Mouse (Mus musculus) CH12.LX (cell line): ENCODE data around the gene Nav1. TPM values are rescaled to one million over a fixed set of nuclear protein-coding genes. Genes with fewer than 3 reads are reported as not detected.
A peak's percentile ranks its signal among the peaks of the same experiment; 100 is the strongest.

Experiments used
- DNase-seq: peaks from one replicate; pipeline ENCODE4 v3.0.0-alpha.2; 2013; ENCODE audit errors: extremely low read depth
- H3K27ac ChIP-seq: 2 replicates; pipeline ENCODE4 v1.5.1; 2012; ENCODE audit warnings: low read depth, mild to moderate bottlenecking, control low read depth, moderate library complexity; ENCODE audit not compliant: insufficient read depth
- H3K27me3 ChIP-seq: replicated peaks from 2 replicates; pipeline ENCODE3; 2012; ENCODE audit warnings: inconsistent platforms
- H3K36me3 ChIP-seq, 2 experiments: replicated peaks in 1 of 2; 2 replicates each; pipeline versions ENCODE3 to v1.6.1; 2012; ENCODE audit warnings: inconsistent platforms in 1 of 2, low read length in 1 of 2, mild to moderate bottlenecking in 1 of 2, mixed read lengths in 1 of 2, moderate library complexity in 1 of 2; ENCODE audit not compliant: control insufficient read depth in 1 of 2, insufficient read depth in 1 of 2
- H3K4me1 ChIP-seq, 2 experiments: 2 replicates each; pipeline ENCODE4 v1.6.1; 2012; ENCODE audit warnings: inconsistent platforms in 1 of 2, moderate library complexity in 1 of 2; ENCODE audit not compliant: insufficient read depth in 2 of 2, control insufficient read depth in 1 of 2
- H3K4me2 ChIP-seq: 2 replicates; pipeline ENCODE4 v1.6.1; 2012; ENCODE audit warnings: low read depth, mild to moderate bottlenecking, control low read depth; ENCODE audit not compliant: poor library complexity, insufficient read depth, severe bottlenecking
- H3K4me3 ChIP-seq, 3 experiments: fragments of 150-350 bp in 1 of 3; sonication (generic) in 1 of 3; replicated peaks in 1 of 3; 2 replicates each; pipeline versions ENCODE3 to v1.5.1; 2011 to 2012; ENCODE audit warnings: low read depth in 2 of 3, low read length in 2 of 3, mild to moderate bottlenecking in 2 of 3, moderate library complexity in 2 of 3, control low read depth in 1 of 3, improper control_type of control experiment in 1 of 3, inconsistent platforms in 1 of 3, mixed read lengths in 1 of 3; ENCODE audit not compliant: poor library complexity in 1 of 3
- H3K79me2 ChIP-seq: replicated peaks from 2 replicates; pipeline ENCODE4 v1.6.1; 2012; ENCODE audit warnings: mild to moderate bottlenecking, moderate library complexity; ENCODE audit not compliant: control insufficient read depth, poor library complexity, insufficient read depth, severe bottlenecking; ENCODE audit errors: extremely low read depth
- H3K9ac ChIP-seq: 2 replicates; pipeline ENCODE4 v1.6.1; 2012; ENCODE audit warnings: low read depth, mild to moderate bottlenecking, control low read depth, moderate library complexity; ENCODE audit not compliant: insufficient read depth
- H3K9me3 ChIP-seq: replicated peaks from 2 replicates; pipeline ENCODE3; 2012; ENCODE audit warnings: low read length, inconsistent platforms, mixed read lengths
- CHD2 ChIP-seq: IDR thresholded peaks from 2 replicates; pipeline ENCODE4 v1.6.1; 2011; ENCODE audit warnings: low read length, improper control_type of control experiment
- ETS1 ChIP-seq: conservative IDR thresholded peaks from 2 replicates; pipeline ENCODE4 v1.6.1; 2012; ENCODE audit warnings: low read depth, mild to moderate bottlenecking, inconsistent platforms, low read length, improper control_type of control experiment, moderate library complexity
- JUN ChIP-seq: IDR thresholded peaks from 2 replicates; pipeline ENCODE4 v1.6.1; 2011; ENCODE audit warnings: low read depth, mild to moderate bottlenecking, low read length, improper control_type of control experiment, moderate library complexity; ENCODE audit not compliant: insufficient read depth
- MAFK ChIP-seq: IDR thresholded peaks from 2 replicates; pipeline ENCODE4 v1.6.1; 2011; ENCODE audit warnings: low read length, improper control_type of control experiment; ENCODE audit not compliant: insufficient replicate concordance
- POLR2A ChIP-seq: IDR thresholded peaks from 2 replicates; pipeline ENCODE4 v1.6.1; 2011; ENCODE audit warnings: low read depth, mild to moderate bottlenecking, improper control_type of control experiment, low read length
- POLR2AphosphoS2 ChIP-seq: IDR thresholded peaks from 2 replicates; pipeline ENCODE4 v1.6.1; 2011; ENCODE audit warnings: low read depth, low read length, improper control_type of control experiment
- RAD21 ChIP-seq: IDR thresholded peaks from 2 replicates; pipeline ENCODE4 v1.6.1; 2011; ENCODE audit warnings: low read depth, mild to moderate bottlenecking, low read length, improper control_type of control experiment, moderate library complexity
- SIN3A ChIP-seq: IDR thresholded peaks from 2 replicates; pipeline ENCODE4 v1.6.1; 2012; ENCODE audit warnings: low read length, improper control_type of control experiment, inconsistent platforms
- SMC3 ChIP-seq: IDR thresholded peaks from 2 replicates; pipeline ENCODE4 v1.6.1; 2011; ENCODE audit warnings: low read depth, low read length, improper control_type of control experiment
- TBP ChIP-seq: conservative IDR thresholded peaks from 2 replicates; pipeline ENCODE4 v1.6.1; 2011; ENCODE audit warnings: low read depth, low read length, improper control_type of control experiment
- UBTF ChIP-seq: IDR thresholded peaks from 2 replicates; pipeline ENCODE4 v1.6.1; 2012; ENCODE audit warnings: low read depth, mild to moderate bottlenecking, inconsistent platforms, low read length, improper control_type of control experiment, moderate library complexity
- USF1 ChIP-seq: IDR thresholded peaks from 2 replicates; pipeline ENCODE4 v1.6.1; 2014; ENCODE audit warnings: low read depth, mild to moderate bottlenecking, inconsistent platforms, low read length, improper control_type of control experiment
- ZC3H11A ChIP-seq: IDR thresholded peaks from 2 replicates; pipeline ENCODE4 v1.6.1; 2012; ENCODE audit warnings: low read depth, mild to moderate bottlenecking, inconsistent platforms, low read length, improper control_type of control experiment
- ZKSCAN1 ChIP-seq: IDR thresholded peaks from 2 replicates; pipeline ENCODE4 v1.6.1; 2012; ENCODE audit warnings: low read depth, inconsistent platforms, low read length, improper control_type of control experiment, borderline replicate concordance
- ZNF384 ChIP-seq: IDR thresholded peaks from 2 replicates; pipeline ENCODE4 v1.6.1; 2012; ENCODE audit warnings: low read depth, low read length, improper control_type of control experiment, inconsistent platforms
- dilution Hi-C: fragments of 300-500 bp; cut with MboI; formaldehyde crosslinking; loops from 2 replicates; pipeline ENCODE4 v1.14.3; 2020; ENCODE audit warnings: low sequenced_read_pairs; ENCODE audit not compliant: extremely low pct_unique_long_range_greater_than_20kb, extremely low pct_ligation_motif_present
- in situ Hi-C: fragments of 300-500 bp; cut with MboI; formaldehyde crosslinking; loops from 3 replicates; pipeline ENCODE4 v1.14.3; 2019; ENCODE audit warnings: low sequenced_read_pairs, low pct_ligation_motif_present, low pct_unique_long_range_greater_than_20kb, mixed read lengths
- polyA plus RNA-seq: library from polyadenylated mRNA; unstranded; fragments of >175 nt; gene quantifications from 2 replicates; pipeline ENCODE4 v1.2.1, GENCODE M21; 2012; ENCODE audit warnings: low read depth; ENCODE audit not compliant: insufficient read length
- total RNA-seq, 2 experiments: library from RNA; depleted of rRNA; stranded (reverse); fragments of 300-350 nt in 1 of 2; fragments of >200 nt in 1 of 2; gene quantifications; 2 replicates each; pipeline ENCODE4 v1.2.3; 2012 to 2014

The Nav1 gene
- total and polyA plus RNA-seq, 3 experiments, result 0.21 to 0.56 TPM; not detected in 1

DNA sequence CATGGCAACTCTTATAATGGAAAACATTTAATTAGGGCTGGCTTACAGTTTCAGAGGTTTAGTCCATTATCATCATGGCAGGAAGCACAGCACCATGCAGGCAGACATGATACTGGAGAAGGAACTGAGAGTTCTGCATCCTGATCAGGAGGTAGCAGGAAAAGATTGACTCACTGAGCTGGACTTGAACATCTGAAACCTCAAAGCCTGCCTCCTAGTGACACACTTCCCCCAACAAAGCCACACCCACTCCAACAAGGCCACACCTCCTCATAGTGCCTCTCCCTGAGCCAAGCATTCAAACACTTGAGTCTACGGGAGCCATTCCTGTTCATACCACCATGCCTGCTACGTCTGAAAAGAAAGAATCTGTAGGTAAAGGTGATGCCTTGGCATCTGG, 26.8 kb upstream of the Nav1 start:
- in situ Hi-C loops, result no loop called here
- Histone ChIP-seq H3K9ac (no peak overlapping the region), H3K9me3 (peaks cover 4% of the 10 kb centered on the region), H3K27ac (no peak overlapping the region), H3K4me2 (no peak overlapping the region), H3K27me3 (peaks cover 34% of the 10 kb centered on the region), H3K4me3 (no peak overlapping the region), H3K4me1 (peaks cover 13 to 22% of the 10 kb centered on the region in 2 experiments), H3K36me3 (no peaks in the 10 kb centered on the region), H3K79me2 (no peaks in the 10 kb centered on the region)
- dilution Hi-C loops, result no loop called here
- TF ChIP-seq SMC3, result no peak
- TF ChIP-seq POLR2A, result no peak
- no peak for TF ChIP-seq ZC3H11A
- no peak for TF ChIP-seq CHD2
- no peak for TF ChIP-seq JUN
- no peak for TF ChIP-seq ZKSCAN1
- no peak for TF ChIP-seq SIN3A
- TF ChIP-seq UBTF, result no peak
- no peak for TF ChIP-seq TBP
- DNase-seq, result peak; percentile 6

- Histone ChIP-seq H3K27ac (no peak overlapping the region), H3K79me2 (no peaks in the 10 kb centered on the region), H3K9me3 (peaks cover 4% of the 10 kb centered on the region), H3K4me3 (no peak overlapping the region), H3K27me3 (peaks cover 31% of the 10 kb centered on the region), H3K4me1 (peaks cover 13 to 22% of the 10 kb centered on the region in 2 experiments), H3K36me3 (no peaks in the 10 kb centered on the region), H3K9ac (no peak overlapping the region), H3K4me2 (no peak overlapping the region)
- dilution Hi-C loops, result no loop called here
- in situ Hi-C loops, result no loop called here
- TF ChIP-seq USF1 (no peak), POLR2AphosphoS2 (no peak), RAD21 (no peak), ZNF384 (no peak), ETS1 (no peak), POLR2A (no peak)
- no peak for DNase-seq
Measured at GRCm38 (mm10) chr1:135633478-135633877, 26.4 kb upstream of the Nav1 start.

DNA sequence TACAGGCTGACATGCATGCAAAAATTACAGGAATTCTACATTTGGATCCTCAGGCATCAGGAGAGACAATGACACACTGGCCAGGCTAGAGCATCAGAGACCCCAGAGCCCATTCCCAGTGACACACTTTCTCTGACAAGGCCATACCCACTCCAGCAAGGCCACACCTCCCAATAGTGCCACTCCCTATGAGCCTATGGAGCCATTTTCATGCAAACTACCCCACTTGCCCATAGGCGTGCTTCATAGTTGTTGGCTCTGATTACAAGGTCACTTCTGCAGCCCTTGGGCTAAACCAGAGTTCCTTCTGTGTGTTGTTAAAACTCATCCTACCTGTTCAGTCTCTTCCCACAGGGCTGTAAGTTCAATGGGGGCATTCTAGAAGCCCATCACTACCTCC, 25.1 kb upstream of the Nav1 start:
- in situ Hi-C loops, result no loop called here

More for the DNA sequence above, 25.1 kb upstream of the Nav1 start:
- DNase-seq, result no peak
- no peaks in the 10 kb centered on the region for H3K79me2 ChIP-seq
- TF ChIP-seq CHD2, result no peak
- no peak for TF ChIP-seq USF1
- TF ChIP-seq POLR2A, result no peak
- TF ChIP-seq SMC3, result no peak
- no peak for TF ChIP-seq ZKSCAN1
- no peak for TF ChIP-seq MAFK
- TF ChIP-seq SIN3A, result no peak
- peaks cover 4% of the 10 kb centered on the region for H3K9me3 ChIP-seq
- no peaks in the 10 kb centered on the region for H3K36me3 ChIP-seq
- no peak overlapping the region for H3K9ac ChIP-seq
- H3K27me3 ChIP-seq, result peaks cover 27% of the 10 kb centered on the region
- no peak overlapping the region for H3K4me3 ChIP-seq
- dilution Hi-C loops, result no loop called here
- H3K4me2 ChIP-seq, result no peak overlapping the region
- H3K4me1 ChIP-seq, result peaks cover 13 to 15% of the 10 kb centered on the region in 2 experiments
- H3K27ac ChIP-seq, result no peak overlapping the region
